ENCODE assay signal across 7 mouse cellular contexts in the genomic region with DNA sequence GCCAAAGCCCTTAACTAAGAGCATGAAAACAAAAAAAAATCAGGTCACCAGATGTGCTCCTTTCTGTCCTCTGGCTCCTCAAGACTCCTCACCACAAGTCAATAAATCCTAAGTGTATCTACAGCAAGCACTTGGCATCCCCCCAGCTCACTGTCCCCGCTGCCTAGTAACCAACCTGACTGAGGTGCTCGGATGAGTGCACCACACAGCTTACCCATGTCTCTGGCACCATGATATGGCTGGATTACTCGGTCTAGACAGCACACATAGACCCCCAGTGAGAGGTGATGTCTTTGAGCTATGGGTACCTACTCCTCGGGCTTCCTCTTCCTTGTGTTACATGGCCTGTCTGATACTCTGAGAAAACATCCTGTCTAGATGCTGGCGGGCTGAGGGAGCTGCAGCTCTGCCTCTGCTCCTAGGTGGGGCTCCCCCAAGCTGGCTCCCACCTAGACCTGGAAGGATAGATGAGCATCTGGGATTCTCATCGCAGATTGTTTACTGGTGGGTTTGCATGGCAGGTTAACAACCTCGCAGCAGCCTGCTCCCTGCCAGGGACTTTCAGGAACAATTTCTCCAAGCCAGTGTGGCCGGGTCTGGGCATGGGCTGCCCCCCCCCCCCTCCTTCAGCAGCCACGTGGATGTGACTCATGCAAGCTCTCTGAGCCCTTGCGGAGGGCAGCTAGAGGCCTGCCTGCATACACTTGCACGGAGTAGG. TPM values are rescaled to one million over a fixed set of nuclear protein-coding genes. Genes with fewer than 3 reads are reported as not detected.
DNase-seq lines count a peak whose midpoint lies in the region; ATAC-seq and TF ChIP-seq lines count a peak whose summit lies in the region.

No protein-coding gene starts in this region.

- WGBS in limb, embryonic 14.5 days: 44% methylated on average over 11 of the region's 11 CpGs

- H3K4me1 ChIP-seq in limb, embryonic 14.5 days (ENCODE audit: control insufficient read depth, insufficient read depth, low read length): peaks cover 20% of the 10 kb centered on the region

- H3K27ac ChIP-seq in limb, embryonic 14.5 days (replicated peaks; ENCODE audit: low read depth, low read length): no peak overlapping the region

- H3K4me3 ChIP-seq in limb, embryonic 14.5 days (replicated peaks; ENCODE audit: low read length): no peak overlapping the region

- no peaks in the 10 kb centered on the region for H3K36me3 ChIP-seq in limb, embryonic 14.5 days (ENCODE audit: control insufficient read depth, insufficient read depth, low read length)

- peak; percentile 19 to 56 for DNase-seq in lung, adult 18-20 months
- DNase-seq in lung, postnatal 25 days (ENCODE audit: low spot score): no peak
- DNase-seq in cerebellum, adult 11 months: peak; percentile 42
- peak; percentile 62 for DNase-seq in gastrocnemius, postnatal 14 days
- no peak for DNase-seq in limb, embryonic 14.5 days (ENCODE audit: low spot score)
- DNase-seq in spleen, adult 12 weeks (ENCODE audit: low spot score): no peak

- H3K9ac ChIP-seq in limb, embryonic 14.5 days (ENCODE audit: low read depth, low read length, severe bottlenecking): no peak overlapping the region

- H3K4me2 ChIP-seq in limb, embryonic 14.5 days (replicated peaks; ENCODE audit: low read depth, low read length, severe bottlenecking): no peak overlapping the region

- H3K27me3 ChIP-seq in limb, embryonic 14.5 days (ENCODE audit: control insufficient read depth, insufficient read depth, low read length): no peaks in the 10 kb centered on the region

- no peaks in the 10 kb centered on the region for H3K9me3 ChIP-seq in limb, embryonic 14.5 days (ENCODE audit: control insufficient read depth, low read length)

- intact Hi-C loops in gastrocnemius, postnatal 14 days (cut with DNase I; ENCODE audit: low total_unique reads): no loop called here

- ATAC-seq in limb, embryonic 14.5 days (ENCODE audit: low FRiP score, low read depth): peak; percentile 67
- no peak for ATAC-seq in erythroid progenitor cell, adult 5-6 weeks (replicated peaks; ENCODE audit: low FRiP score, poor library complexity, severe bottlenecking)

- TF ChIP-seq POLR2A in limb, embryonic 14.5 days (IDR thresholded peaks at IDR 0.05; ENCODE audit: borderline replicate concordance, extremely low read depth, insufficient read depth, insufficient read length): no peak

RNA-seq across cellular contexts. Expression of a gene that starts 57.2 kb away (rescaled TPM):
- total RNA-seq in gastrocnemius, postnatal 14 days (2021): 10 to 100 TPM; 15.6 to 18.4 TPM
- polyA plus RNA-seq in limb, embryonic 14.5 days (2012; rRNA removed): 24.5 and 30.3 TPM in 2 replicates
- 13.9 TPM in 2 replicates for polyA plus RNA-seq in limb, embryonic 14.5 days (2014; fragmentation: Nextera tagmentation; extraction: Ambion mirVana)
- total RNA-seq in erythroid progenitor cell, adult 5-6 weeks (2015; ENCODE audit: low replicate concordance): 0.42 TPM in 1 of 2 replicates, not detected in the other
- total RNA-seq in erythroid progenitor cell, adult 5-6 weeks (2017; ENCODE audit: low replicate concordance): 0.13 TPM in 1 of 2 replicates, not detected in the other

RNA-seq across cellular contexts. Expression of a gene that starts 58.6 kb away (rescaled TPM):
- 100 to 1,000 TPM; 197 to 203 TPM for total RNA-seq in gastrocnemius, postnatal 14 days (2021)
- 86.7 and 105 TPM in 2 replicates for polyA plus RNA-seq in limb, embryonic 14.5 days (2012; rRNA removed)
- polyA plus RNA-seq in limb, embryonic 14.5 days (2014; fragmentation: Nextera tagmentation; extraction: Ambion mirVana): 75.1 and 79.5 TPM in 2 replicates
- total RNA-seq in erythroid progenitor cell, adult 5-6 weeks (2015; ENCODE audit: low replicate concordance): not detected in 2 replicates
- total RNA-seq in erythroid progenitor cell, adult 5-6 weeks (2017; ENCODE audit: low replicate concordance): not detected in 2 replicates

Comparison
In these comparisons a context has a peak if more than half of its experiments do, and no peak if none do; other contexts are left out.
1. DNase-seq: peak in lung, adult 18-20 months (2 of 2), cerebellum, adult 11 months (single experiment) and gastrocnemius, postnatal 14 days (single experiment); none in lung, postnatal 25 days (single experiment), limb, embryonic 14.5 days (single experiment) and spleen, adult 12 weeks (single experiment).
2. RNA of a gene that starts 57.2 kb away (total RNA-seq): 15.6 to 18.4 TPM in gastrocnemius, postnatal 14 days; 0.13 to 0.42 TPM in erythroid progenitor cell, adult 5-6 weeks; every median in the first group is over 10 times any median in the second.
3. RNA of a gene that starts 58.6 kb away (total RNA-seq): 197 to 203 TPM in gastrocnemius, postnatal 14 days; not detected in erythroid progenitor cell, adult 5-6 weeks; every median in the first group is over 100 times any median in the second.